Mouse (Mus musculus) olfactory bulb, adult 2 months (tissue): ENCODE measurements at regions not wholly inside any gene's neighbourhood (a gene's known extent, or its start where the extent isn't known, plus 50 kb on each side); places are given as distances from the start of the nearest gene placed in this dataset.
A peak's percentile ranks its signal among the peaks of the same experiment; 100 is the strongest.
"Not testable (repeated sequence)": the region's sequence is repeated elsewhere in the genome, so short reads cannot be mapped to it uniquely, and the experiment has no call there.

Source experiments
- H3K27ac ChIP-seq: fragments of 200-500 bp; 2 replicates; pipeline ENCODE4 v1.5.1; 2012; ENCODE audit warnings: low read depth, low read length; ENCODE audit not compliant: insufficient read depth
- H3K4me1 ChIP-seq: fragments of 200-500 bp; 2 replicates; pipeline ENCODE4 v1.6.1; 2012; ENCODE audit warnings: low read length; ENCODE audit not compliant: control insufficient read depth, insufficient read depth
- H3K4me3 ChIP-seq: fragments of 200-500 bp; 2 replicates; pipeline ENCODE4 v1.5.1; 2012; ENCODE audit warnings: mild to moderate bottlenecking, low read depth, low read length, moderate library complexity; ENCODE audit not compliant: insufficient read depth
- CTCF ChIP-seq: fragments of 200-500 bp; IDR thresholded peaks from 2 replicates; pipeline ENCODE4 v1.5.1; 2012; ENCODE audit warnings: low read depth, mild to moderate bottlenecking, low read length, moderate library complexity; ENCODE audit not compliant: insufficient read depth
- POLR2A ChIP-seq: fragments of 200-500 bp; IDR thresholded peaks from 2 replicates; pipeline ENCODE4 v1.6.1; 2012; ENCODE audit warnings: mild to moderate bottlenecking, low read depth, low read length, moderate library complexity; ENCODE audit not compliant: insufficient read depth
- WGBS: fragments of 180-500 bp; shearing (Covaris S2); methylation state at CpG from one replicate; pipeline ENCODE4 v1.1.7; 2018; 5-methylcytosine and 5-hydroxymethylcytosine counted together

- TF ChIP-seq POLR2A (no peak), CTCF (no peak)
- Histone ChIP-seq H3K27ac (no peak overlapping the region), H3K4me1 (no peaks in the 10 kb centered on the region), H3K4me3 (no peak overlapping the region)
- 60% methylated on average over 10 of the region's 10 CpGs for WGBS
These were observed 181.4 kb downstream of the Cdca7 start for GRCm38 (mm10) chr2:72657101-72657920.

GRCm38 (mm10) chr2:72662396-72662795 lies 186.4 kb downstream of the Cdca7 start:
- Histone ChIP-seq H3K4me3 (no peak overlapping the region), H3K4me1 (no peaks in the 10 kb centered on the region), H3K27ac (no peak overlapping the region)
- WGBS, result 95% methylated on average over 7 of the region's 7 CpGs
- TF ChIP-seq CTCF, result no peak
- TF ChIP-seq POLR2A, result no peak

GRCm38 (mm10) chr2:72662979-72663780 lies 187.2 kb downstream of the Cdca7 start:
- 78% methylated on average over 8 of the region's 8 CpGs for WGBS
- no peak overlapping the region for H3K27ac ChIP-seq
- H3K4me3 ChIP-seq, result no peak overlapping the region
- no peaks in the 10 kb centered on the region for H3K4me1 ChIP-seq
- TF ChIP-seq POLR2A (no peak), CTCF (no peak)

GRCm38 (mm10) chr2:72667396-72667795 lies 191.4 kb downstream of the Cdca7 start:
- not testable (repeated sequence) for H3K4me3 ChIP-seq, H3K27ac ChIP-seq, H3K4me1 ChIP-seq
- 96% methylated on average over 16 of the region's 16 CpGs for WGBS

- TF ChIP-seq POLR2A, result no peak
- no peak for TF ChIP-seq CTCF
- Histone ChIP-seq H3K4me1 (peaks cover 7% of the 10 kb centered on the region), H3K4me3 (no peak overlapping the region), H3K27ac (no peak overlapping the region)
- 46% methylated on average over 13 of the region's 13 CpGs for WGBS
These were observed 197.2 kb downstream of the Cdca7 start for GRCm38 (mm10) chr2:72672908-72673901.

- 5% methylated on average over 4 of the region's 4 CpGs for WGBS
- TF ChIP-seq POLR2A, result no peak
- TF ChIP-seq CTCF, result no peak
- H3K4me1 ChIP-seq, result peaks cover 7% of the 10 kb centered on the region
- no peak overlapping the region for H3K4me3 ChIP-seq
- peak overlapping the region; percentile 74; the same call in 1 of the 2 replicates for H3K27ac ChIP-seq
These were observed 198.3 kb downstream of the Cdca7 start for GRCm38 (mm10) chr2:72674229-72674628.

GRCm38 (mm10) chr2:72674856-72675440 lies 199.0 kb downstream of the Cdca7 start:
- 66% methylated on average over 6 of the region's 6 CpGs for WGBS
- TF ChIP-seq CTCF (no peak), POLR2A (no peak)
- H3K4me3 ChIP-seq, result no peak overlapping the region
- H3K27ac ChIP-seq, result peak overlapping the region; percentile 74
- H3K4me1 ChIP-seq, result peaks cover 7% of the 10 kb centered on the region

- Histone ChIP-seq H3K4me3 (no peak overlapping the region), H3K27ac (no peak overlapping the region), H3K4me1 (peaks cover 7% of the 10 kb centered on the region)
- no peak for TF ChIP-seq CTCF
- TF ChIP-seq POLR2A, result no peak
- WGBS, result 80% methylated on average over 8 of the region's 8 CpGs
These were observed 201.8 kb downstream of the Cdca7 start for GRCm38 (mm10) chr2:72677731-72678130.
